Mouse (Mus musculus): ENCODE data around the gene Trappc1.
"Not testable (repeated sequence)": the region's sequence is repeated elsewhere in the genome, so short reads cannot be mapped to it uniquely, and the experiment has no call there.

Gene Trappc1

GRCm38 (mm10) chr11:69323667-69324111, at the start of gene Trappc1, which contains the start of gene Cntrob:
Gene Trappc1 (plus strand): TSS chr11:69323980.
Gene Cntrob (minus strand): TSS chr11:69323775.
- peak; percentile 98 for DNase-seq

GRCm38 (mm10) chr11:69275650-69276049, 48.1 kb upstream of the Trappc1 start:
- no peak for DNase-seq

- no peak for DNase-seq
Measured at GRCm38 (mm10) chr11:69276081-69276480, 47.7 kb upstream of the Trappc1 start.

GRCm38 (mm10) chr11:69277267-69277666, 46.5 kb upstream of the Trappc1 start:
- DNase-seq, result no peak

GRCm38 (mm10) chr11:69291111-69291510, 32.7 kb upstream of the Trappc1 start:
- DNase-seq, result no peak

GRCm38 (mm10) chr11:69295286-69295685, 28.5 kb upstream of the Trappc1 start:
- no peak for DNase-seq

- DNase-seq, result no peak
Measured at GRCm38 (mm10) chr11:69297799-69298198, 26.0 kb upstream of the Trappc1 start.

- no peak for DNase-seq
Measured at GRCm38 (mm10) chr11:69298231-69298630, 25.5 kb upstream of the Trappc1 start.

GRCm38 (mm10) chr11:69302817-69303216, 21.0 kb upstream of the Trappc1 start:
- no peak for DNase-seq

- no peak for DNase-seq
Measured at GRCm38 (mm10) chr11:69305291-69305690, 18.5 kb upstream of the Trappc1 start.

- DNase-seq, result no peak
Measured at GRCm38 (mm10) chr11:69306039-69306438, 17.7 kb upstream of the Trappc1 start.

GRCm38 (mm10) chr11:69311266-69311665, 12.5 kb upstream of the Trappc1 start:
- DNase-seq, result no peak

- DNase-seq, result no peak
Measured at GRCm38 (mm10) chr11:69316361-69316760, 7.4 kb upstream of the Trappc1 start.

GRCm38 (mm10) chr11:69318000-69318399, 5.8 kb upstream of the Trappc1 start:
- DNase-seq, result not testable (repeated sequence)

GRCm38 (mm10) chr11:69321580-69321979, 2.2 kb upstream of the Trappc1 start:
- no peak for DNase-seq

GRCm38 (mm10) chr11:69322010-69322409, 1.8 kb upstream of the Trappc1 start:
- no peak for DNase-seq

GRCm38 (mm10) chr11:69322693-69323471, 898 bp upstream of the Trappc1 start:
- no peak for DNase-seq

GRCm38 (mm10) chr11:69324749-69325148, 969 bp downstream of the Trappc1 start:
- no peak for DNase-seq

GRCm38 (mm10) chr11:69325628-69326407, 2.0 kb downstream of the Trappc1 start, which contains the start of gene Kcnab3:
Gene Kcnab3 (plus strand): TSS chr11:69326258.
- DNase-seq, result peak; percentile 69

- no peak for DNase-seq
Measured at GRCm38 (mm10) chr11:69326408-69327156, 2.8 kb downstream of the Trappc1 start.

GRCm38 (mm10) chr11:69327157-69327442, 3.3 kb downstream of the Trappc1 start:
- no peak for DNase-seq

- DNase-seq, result no peak
Measured at GRCm38 (mm10) chr11:69327648-69328047, 3.9 kb downstream of the Trappc1 start.

- DNase-seq, result no peak
Measured at GRCm38 (mm10) chr11:69328517-69328916, 4.7 kb downstream of the Trappc1 start.

All from cerebellum, adult 8-10 months (tissue).